Mouse (Mus musculus): Measurements from ENCODE around the gene Cbfa2t3.
A peak's percentile ranks its signal among the peaks of the same experiment; 100 is the strongest.
"Not testable (repeated sequence)": the region's sequence is repeated elsewhere in the genome, so short reads cannot be mapped to it uniquely, and the experiment has no call there.

Gene Cbfa2t3

GRCm38 (mm10) chr8:122640825-122641224, 58.1 kb downstream of the Cbfa2t3 start:
- no peak for DNase-seq (ENCODE audit: low read depth, low spot score)

GRCm38 (mm10) chr8:122639521-122640248, 59.2 kb downstream of the Cbfa2t3 start:
- no peak for DNase-seq (ENCODE audit: low read depth, low spot score)

GRCm38 (mm10) chr8:122638601-122639000, 60.3 kb downstream of the Cbfa2t3 start:
- DNase-seq (ENCODE audit: low read depth, low spot score): no peak

- DNase-seq (ENCODE audit: low read depth, low spot score): no peak
These were observed 61.7 kb downstream of the Cbfa2t3 start for GRCm38 (mm10) chr8:122637230-122637629.

- no peak for DNase-seq (ENCODE audit: low read depth, low spot score)
These were observed 62.1 kb downstream of the Cbfa2t3 start for GRCm38 (mm10) chr8:122636803-122637175.

- peak; percentile 42 for DNase-seq (ENCODE audit: low read depth, low spot score)
These were observed 62.8 kb downstream of the Cbfa2t3 start for GRCm38 (mm10) chr8:122635878-122636802.

- DNase-seq (ENCODE audit: low read depth, low spot score): no peak
These were observed 65.7 kb downstream of the Cbfa2t3 start for GRCm38 (mm10) chr8:122633205-122633604.

GRCm38 (mm10) chr8:122632134-122632533, 66.8 kb downstream of the Cbfa2t3 start:
- not testable (repeated sequence) for DNase-seq (ENCODE audit: low read depth, low spot score)

GRCm38 (mm10) chr8:122630696-122631095, 68.2 kb downstream of the Cbfa2t3 start:
- DNase-seq (ENCODE audit: low read depth, low spot score): no peak

- no peak for DNase-seq (ENCODE audit: low read depth, low spot score)
These were observed 69.5 kb downstream of the Cbfa2t3 start for GRCm38 (mm10) chr8:122629388-122629787.

- no peak for DNase-seq (ENCODE audit: low read depth, low spot score)
These were observed 72.0 kb downstream of the Cbfa2t3 start for GRCm38 (mm10) chr8:122626896-122627295.

- DNase-seq (ENCODE audit: low read depth, low spot score): no peak
These were observed 73.1 kb downstream of the Cbfa2t3 start for GRCm38 (mm10) chr8:122625811-122626210.

- DNase-seq (ENCODE audit: low read depth, low spot score): no peak
These were observed 74.3 kb downstream of the Cbfa2t3 start for GRCm38 (mm10) chr8:122624653-122625052.

GRCm38 (mm10) chr8:122623844-122624642, 74.9 kb downstream of the Cbfa2t3 start:
- no peak for DNase-seq (ENCODE audit: low read depth, low spot score)

- DNase-seq (ENCODE audit: low read depth, low spot score): no peak
These were observed 76.2 kb downstream of the Cbfa2t3 start, which contains the start of gene Pabpn1l for GRCm38 (mm10) chr8:122622727-122623126. Gene Pabpn1l, minus strand, starts transcription at chr8:122622739.

GRCm38 (mm10) chr8:122620446-122620845, 78.5 kb downstream of the Cbfa2t3 start:
- DNase-seq (ENCODE audit: low read depth, low spot score): no peak

- DNase-seq (ENCODE audit: low read depth, low spot score): peak; percentile 63
These were observed 80.1 kb downstream of the Cbfa2t3 start for GRCm38 (mm10) chr8:122618660-122619378.

- peak; percentile 58 for DNase-seq (ENCODE audit: low read depth, low spot score)
These were observed 80.9 kb downstream of the Cbfa2t3 start for GRCm38 (mm10) chr8:122617947-122618546.

- no peak for DNase-seq (ENCODE audit: low read depth, low spot score)
These were observed 82.6 kb downstream of the Cbfa2t3 start for GRCm38 (mm10) chr8:122616181-122616905.
